Mouse (Mus musculus) midbrain, postnatal 0 days (tissue): ENCODE results near the gene Nfia. TPM values are rescaled to one million over a fixed set of nuclear protein-coding genes. Genes with fewer than 3 reads are reported as not detected.
A peak's percentile ranks its signal among the peaks of the same experiment; 100 is the strongest.

Experiments
- ATAC-seq: fragments of 200-750 bp; cut with Nextera tagmentation; 2 replicates; pipeline ENCODE4 v1.8.0; 2017; ENCODE audit warnings: moderate number of reproducible peaks, mild to moderate bottlenecking, moderate TSS enrichment, moderate library complexity; ENCODE audit not compliant: low FRiP score
- DNase-seq: peaks from one replicate; pipeline ENCODE4 v3.0.0-alpha.2; 2015; ENCODE audit warnings: low spot score
- H3K27ac ChIP-seq: fragments of 300-500 bp; sonication (generic); 2 replicates; pipeline ENCODE4 v1.5.1; 2014; ENCODE audit warnings: low read depth, mild to moderate bottlenecking, low read length, mixed read lengths
- H3K27me3 ChIP-seq: fragments of 300-500 bp; sonication (generic); 2 replicates; pipeline ENCODE4 v1.6.1; 2014; ENCODE audit warnings: low read length, control low read depth, mixed read lengths; ENCODE audit not compliant: insufficient read depth
- H3K36me3 ChIP-seq: fragments of 300-500 bp; sonication (generic); 2 replicates; pipeline ENCODE4 v1.6.1; 2014; ENCODE audit warnings: low read length, control low read depth, mixed read lengths; ENCODE audit not compliant: insufficient read depth
- H3K4me1 ChIP-seq: fragments of 300-500 bp; sonication (generic); 2 replicates; pipeline ENCODE4 v1.6.1; 2014; ENCODE audit warnings: mild to moderate bottlenecking, control low read depth, antibody characterized with exemption, low read length, mixed read lengths; ENCODE audit not compliant: insufficient read depth
- H3K4me2 ChIP-seq: fragments of 300-500 bp; sonication (generic); 2 replicates; pipeline ENCODE4 v1.6.1; 2014; ENCODE audit warnings: low read depth, mild to moderate bottlenecking, low read length, mixed read lengths; ENCODE audit not compliant: poor library complexity, severe bottlenecking
- H3K4me3 ChIP-seq: fragments of 300-500 bp; sonication (generic); 2 replicates; pipeline ENCODE4 v1.5.1; 2014; ENCODE audit warnings: low read depth, mild to moderate bottlenecking, low read length, moderate library complexity
- H3K9ac ChIP-seq: fragments of 300-500 bp; sonication (generic); replicated peaks from 2 replicates; pipeline ENCODE4 v1.6.1; 2014; ENCODE audit warnings: mild to moderate bottlenecking, low read length, moderate library complexity, mixed read lengths; ENCODE audit not compliant: poor library complexity, severe bottlenecking
- H3K9me3 ChIP-seq: fragments of 300-500 bp; sonication (generic); 2 replicates; pipeline ENCODE4 v1.6.1; 2016; ENCODE audit warnings: low read length, control low read depth
- CTCF ChIP-seq: IDR thresholded peaks from 2 replicates; pipeline ENCODE4 v1.5.1; 2016; ENCODE audit warnings: antibody characterized with exemption, mild to moderate bottlenecking
- WGBS: fragments of 180-500 bp; shearing (Covaris S2); extraction: QIAGEN DNeasy Blood & Tissue Kit; methylation state at CpG from one replicate; pipeline ENCODE4 v1.1.7; 2014; 5-methylcytosine and 5-hydroxymethylcytosine counted together
- polyA plus RNA-seq: library from polyadenylated mRNA; unstranded; fragments of >200 nt; fragmentation: Nextera tagmentation; extraction: Ambion mirVana; gene quantifications from 2 replicates; pipeline ENCODE4 v1.2.1, GENCODE M21; 2015
- total RNA-seq: library from RNA; depleted of rRNA; stranded (reverse); fragments of >200 nt; gene quantifications from 2 replicates; pipeline ENCODE4 v1.2.3, GENCODE M21; 2014

Nfia gene
- total and polyA plus RNA-seq, 2 experiments from 2014 or later, result 35.7 to 51.7 TPM

DNA sequence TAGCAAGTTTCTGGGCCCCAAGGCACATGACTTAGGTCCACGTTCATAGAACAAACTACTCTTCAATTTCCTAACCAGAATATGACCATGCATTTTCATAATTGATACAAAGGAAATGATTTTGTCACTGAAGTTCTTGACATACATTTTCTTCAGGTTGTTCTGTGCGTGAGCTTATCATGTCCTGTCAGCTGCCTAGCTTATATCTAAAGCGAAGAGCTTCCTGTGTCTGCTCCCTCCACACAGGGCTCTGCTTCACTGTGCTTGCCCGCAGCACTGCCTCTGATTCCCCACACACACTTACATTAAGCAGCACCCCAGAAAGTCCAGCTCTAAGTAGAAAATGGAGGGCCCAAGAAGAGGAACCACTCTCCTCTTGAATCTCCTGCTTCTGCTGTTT lies 310.0 kb downstream of the Nfia start:
- TF ChIP-seq CTCF, result no peak
- DNase-seq (no peak), ATAC-seq (no peak)
- 90% methylated on average over 4 of the region's 4 CpGs for WGBS
- H3K4me3 ChIP-seq, result no peak overlapping the region
- H3K9ac ChIP-seq, result no peak overlapping the region
- no peak overlapping the region for H3K27ac ChIP-seq
- H3K4me1 ChIP-seq, result no peaks in the 10 kb centered on the region
- no peaks in the 10 kb centered on the region for H3K9me3 ChIP-seq
- no peak overlapping the region for H3K4me2 ChIP-seq
- no peaks in the 10 kb centered on the region for H3K27me3 ChIP-seq
- no peaks in the 10 kb centered on the region for H3K36me3 ChIP-seq

DNA sequence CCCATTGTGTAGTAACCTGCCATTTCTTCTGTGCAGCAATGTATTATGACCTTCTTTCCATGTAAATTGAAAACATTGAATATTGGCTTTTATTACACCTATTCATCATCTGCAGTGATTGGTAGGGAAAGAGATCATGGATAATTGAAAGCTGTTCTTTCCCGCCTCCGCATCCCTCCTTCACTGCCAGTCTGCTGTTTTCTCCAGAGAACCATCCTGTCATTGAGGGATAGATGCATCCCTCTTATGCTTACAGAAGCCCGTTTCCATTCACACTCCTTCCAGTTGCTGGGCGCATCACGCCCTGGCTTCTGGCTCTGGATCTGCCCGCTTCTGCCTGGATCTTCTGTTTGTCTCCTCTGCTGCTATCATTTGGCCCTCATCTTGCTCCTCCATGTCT lies 312.5 kb downstream of the Nfia start:
- H3K27me3 ChIP-seq, result no peaks in the 10 kb centered on the region
- H3K27ac ChIP-seq, result no peak overlapping the region
- WGBS, result 90% methylated on average over 6 of the region's 6 CpGs
- H3K4me1 ChIP-seq, result no peaks in the 10 kb centered on the region
- H3K9me3 ChIP-seq, result no peaks in the 10 kb centered on the region
- DNase-seq, result no peak
- TF ChIP-seq CTCF, result no peak
- no peaks in the 10 kb centered on the region for H3K36me3 ChIP-seq
- no peak overlapping the region for H3K4me3 ChIP-seq
- no peak overlapping the region for H3K9ac ChIP-seq
- H3K4me2 ChIP-seq, result no peak overlapping the region
- no peak for ATAC-seq

DNA sequence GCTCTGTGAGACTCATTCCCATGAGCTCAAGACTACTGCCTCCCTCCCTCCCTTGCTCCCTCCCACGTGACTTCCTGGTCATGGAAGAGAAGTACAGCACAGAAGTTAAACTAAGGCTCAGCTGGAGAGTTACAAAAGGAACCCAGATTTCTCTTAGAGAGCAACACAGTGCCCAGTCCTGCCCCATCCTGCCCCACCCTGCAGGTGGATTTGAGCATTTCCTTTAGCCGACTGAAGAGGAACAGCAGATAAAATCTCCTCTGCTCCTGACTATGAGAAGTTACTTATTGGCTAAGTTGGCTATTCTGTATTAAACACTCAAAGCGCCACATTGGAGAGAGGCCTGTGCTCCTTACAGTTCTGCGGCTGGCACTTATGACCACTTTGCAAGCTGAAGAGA lies 314.4 kb downstream of the Nfia start:
- no peak overlapping the region for H3K4me3 ChIP-seq
- H3K27ac ChIP-seq, result no peak overlapping the region
- H3K36me3 ChIP-seq, result no peaks in the 10 kb centered on the region
- no peaks in the 10 kb centered on the region for H3K27me3 ChIP-seq
- no peaks in the 10 kb centered on the region for H3K4me1 ChIP-seq
- TF ChIP-seq CTCF, result no peak
- no peak overlapping the region for H3K4me2 ChIP-seq
- DNase-seq (no peak), ATAC-seq (no peak)
- no peaks in the 10 kb centered on the region for H3K9me3 ChIP-seq
- H3K9ac ChIP-seq, result no peak overlapping the region
- 71% methylated on average over 4 of the region's 4 CpGs for WGBS

DNA sequence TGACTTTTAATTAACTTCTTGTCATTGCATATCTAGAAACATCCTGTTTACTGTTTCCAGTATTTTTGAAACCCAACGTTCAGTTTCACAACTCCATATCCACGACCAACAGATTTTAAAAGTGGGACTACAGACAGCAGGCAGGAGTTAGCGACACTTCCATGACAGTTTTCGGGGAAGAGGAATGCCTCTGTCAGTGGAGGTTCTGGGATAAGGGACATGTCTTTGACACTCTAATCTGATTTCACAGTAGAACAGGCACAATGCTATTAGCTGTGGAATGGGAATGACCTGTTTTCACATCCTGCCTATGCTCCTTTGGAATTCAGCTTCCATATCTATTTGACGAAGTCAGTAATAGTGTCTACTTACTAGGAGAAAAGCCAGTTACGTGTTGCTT lies 317.5 kb downstream of the Nfia start:
- TF ChIP-seq CTCF, result no peak
- Histone ChIP-seq H3K9ac (no peak overlapping the region), H3K27ac (no peak overlapping the region), H3K27me3 (no peaks in the 10 kb centered on the region), H3K9me3 (no peaks in the 10 kb centered on the region), H3K4me3 (no peak overlapping the region), H3K4me1 (no peaks in the 10 kb centered on the region), H3K4me2 (no peak overlapping the region), H3K36me3 (no peaks in the 10 kb centered on the region)
- ATAC-seq (no peak), DNase-seq (no peak)
- 42% methylated on average over 6 of the region's 6 CpGs for WGBS

DNA sequence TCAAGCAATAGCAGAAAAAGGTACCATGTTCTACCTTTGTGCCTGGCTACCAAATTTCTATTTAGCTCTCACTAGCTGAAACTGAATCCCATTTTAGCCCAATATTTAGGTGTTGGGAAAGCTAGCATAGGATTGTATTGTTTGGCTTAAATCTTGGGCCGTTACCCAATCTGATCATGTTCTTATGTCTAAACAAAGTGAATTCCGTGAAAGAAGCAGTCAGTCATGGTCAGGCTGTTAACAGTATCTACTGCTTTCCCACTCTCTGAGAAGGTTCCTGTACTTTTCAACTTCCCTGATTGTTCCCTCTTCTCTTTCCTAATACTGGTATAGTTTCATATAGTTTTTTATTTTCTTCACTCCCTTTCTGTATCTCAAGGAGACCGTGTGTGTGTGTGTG lies 318.1 kb downstream of the Nfia start:
- H3K27me3 ChIP-seq, result no peaks in the 10 kb centered on the region
- no peak overlapping the region for H3K27ac ChIP-seq
- H3K4me2 ChIP-seq, result no peak overlapping the region
- H3K4me1 ChIP-seq, result no peaks in the 10 kb centered on the region
- H3K9me3 ChIP-seq, result no peaks in the 10 kb centered on the region
- ATAC-seq, result no peak
- H3K36me3 ChIP-seq, result no peaks in the 10 kb centered on the region
- no peak for TF ChIP-seq CTCF
- no peak for DNase-seq
- no peak overlapping the region for H3K9ac ChIP-seq
- 72% methylated on average over 3 of the region's 3 CpGs for WGBS
- H3K4me3 ChIP-seq, result no peak overlapping the region

DNA sequence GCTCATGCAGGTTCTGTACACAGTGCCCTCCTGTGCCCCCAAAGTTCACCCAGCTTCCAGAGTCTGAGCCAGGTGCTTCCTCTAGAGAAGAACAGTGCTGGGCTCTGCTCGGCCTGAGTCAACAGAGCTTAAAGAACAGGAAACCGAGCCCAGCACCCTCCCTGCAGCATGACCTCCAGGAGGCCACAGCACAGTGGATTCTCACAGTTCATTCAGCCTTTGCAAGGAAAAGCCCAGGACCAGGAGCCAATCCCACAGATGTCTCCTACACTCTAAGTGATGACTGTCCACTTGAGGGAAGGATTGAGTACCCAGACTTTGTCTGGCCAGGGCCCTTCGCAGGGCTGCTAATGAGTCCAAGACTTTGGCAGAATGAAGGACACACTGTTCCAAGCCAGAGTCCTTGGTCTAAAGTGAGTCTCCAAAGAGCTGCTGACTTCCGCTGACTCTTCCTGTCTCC lies 318.9 kb downstream of the Nfia start:
- H3K9me3 ChIP-seq, result no peaks in the 10 kb centered on the region
- H3K36me3 ChIP-seq, result no peaks in the 10 kb centered on the region
- H3K9ac ChIP-seq, result no peak overlapping the region
- H3K27me3 ChIP-seq, result no peaks in the 10 kb centered on the region
- H3K4me3 ChIP-seq, result no peak overlapping the region
- 53% methylated on average over 4 of the region's 4 CpGs for WGBS
- TF ChIP-seq CTCF, result peak; percentile 4; the same call in 1 of the 2 replicates
- no peak overlapping the region for H3K4me2 ChIP-seq
- peak; percentile 28; the same call in 1 of the 2 replicates for ATAC-seq
- H3K27ac ChIP-seq, result no peak overlapping the region
- no peak for DNase-seq
- no peaks in the 10 kb centered on the region for H3K4me1 ChIP-seq
